Mouse (Mus musculus) spleen, postnatal 36 days (tissue): ENCODE results near the gene Ndnf.
A peak's percentile ranks its signal among the peaks of the same experiment; 100 is the strongest.

Source experiments
- DNase-seq, 2 experiments: peaks; one replicate each; pipeline ENCODE4 v3.0.0; 2022; ENCODE audit warnings: low spot score in 2 of 2, mixed read lengths in 1 of 2

Ndnf gene

GRCm38 (mm10) chr6:65671451-65671850, at the start of gene Ndnf:
Gene Ndnf, plus strand, starts transcription at chr6:65671590.
- peak; percentile 37 to 41 for DNase-seq

- DNase-seq: no peak
These were observed 48.2 kb upstream of the Ndnf start for GRCm38 (mm10) chr6:65623016-65623715.

- no peak for DNase-seq
These were observed 40.8 kb upstream of the Ndnf start for GRCm38 (mm10) chr6:65630578-65630977.

- no peak for DNase-seq
These were observed 39.2 kb upstream of the Ndnf start for GRCm38 (mm10) chr6:65632184-65632583.

GRCm38 (mm10) chr6:65642431-65642830, 29.0 kb upstream of the Ndnf start:
- no peak for DNase-seq

GRCm38 (mm10) chr6:65644110-65644509, 27.3 kb upstream of the Ndnf start:
- DNase-seq: no peak

DNA sequence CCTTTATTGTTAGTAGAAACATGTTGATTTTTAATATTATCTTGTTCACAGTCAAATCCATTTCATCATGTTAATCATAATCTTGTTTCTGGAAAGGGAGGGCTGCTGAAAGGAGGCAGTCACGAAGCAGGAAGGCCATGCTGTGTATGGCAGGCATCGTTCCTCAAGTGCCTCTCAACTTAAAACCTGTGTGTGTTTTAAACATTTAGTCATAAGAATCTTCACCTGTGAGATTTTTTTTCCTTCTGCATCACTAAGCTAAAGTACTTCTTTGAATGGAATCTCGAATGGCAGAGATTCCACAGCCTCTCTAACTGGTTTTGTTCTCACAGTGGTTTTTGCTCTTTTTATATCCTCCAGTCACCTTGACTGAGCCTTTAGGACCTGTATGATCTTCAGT, 25.0 kb upstream of the Ndnf start:
- no peak for DNase-seq

GRCm38 (mm10) chr6:65647731-65648130, 23.7 kb upstream of the Ndnf start:
- peak; percentile 23 to 35 for DNase-seq

DNA sequence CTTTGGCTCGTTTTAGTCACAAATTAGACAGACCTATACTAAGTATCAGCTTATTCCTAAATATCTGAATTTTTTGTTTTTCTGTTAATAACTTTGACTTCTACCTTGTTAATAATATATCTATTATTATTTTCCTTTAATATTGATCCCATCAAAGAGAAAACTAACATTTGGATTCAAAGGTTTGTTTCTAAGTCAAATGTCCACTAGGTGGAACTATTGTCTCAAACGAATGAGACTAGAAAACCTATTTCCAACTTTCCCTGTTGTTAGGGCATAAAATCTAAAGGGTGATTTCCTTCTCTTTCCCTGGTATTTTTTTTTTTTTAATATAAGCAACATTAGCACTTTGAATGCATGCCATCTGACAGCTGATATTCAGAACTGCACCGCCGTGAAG, 20.0 kb upstream of the Ndnf start:
- DNase-seq: no peak

GRCm38 (mm10) chr6:65661272-65661671, 10.1 kb upstream of the Ndnf start:
- DNase-seq: no peak

DNA sequence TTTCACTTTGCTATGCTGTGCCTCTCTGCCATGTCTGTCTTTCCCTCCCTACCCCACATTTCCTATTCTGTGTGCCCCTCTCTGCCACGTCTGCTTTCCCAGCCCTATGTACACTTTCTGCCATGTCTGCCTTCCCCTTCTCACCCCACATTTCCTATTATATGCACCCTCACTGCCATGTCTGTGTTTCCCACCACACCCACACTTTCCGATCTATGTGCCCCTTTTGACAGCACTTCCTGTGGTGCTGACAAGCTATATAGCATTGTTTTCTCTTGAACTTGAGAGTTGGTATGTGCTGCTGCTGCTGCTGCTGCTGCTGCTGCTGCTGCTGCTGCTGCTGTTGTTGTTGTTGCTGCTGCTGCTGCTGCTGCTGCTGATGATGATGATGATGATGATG, 9.3 kb upstream of the Ndnf start:
- DNase-seq: peak; percentile 11

DNA sequence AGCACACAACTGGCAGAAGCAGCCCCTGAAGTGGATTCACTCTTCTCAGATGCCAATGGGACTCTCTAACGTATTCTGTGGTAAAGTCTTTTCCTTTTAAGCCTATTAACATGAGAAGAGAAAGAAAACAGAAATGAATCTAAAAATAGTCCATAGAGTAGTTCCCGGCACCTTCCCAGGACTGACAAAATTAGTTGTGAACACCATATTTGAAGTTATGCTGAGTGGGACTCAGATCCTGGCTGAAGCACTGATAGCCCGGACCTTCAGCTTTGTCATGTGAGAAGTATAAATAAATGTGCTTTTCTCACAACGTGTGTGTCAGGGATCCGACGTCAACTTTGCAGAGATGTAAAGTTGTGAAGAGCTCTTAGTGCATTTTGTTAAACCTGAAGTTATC, 7.4 kb upstream of the Ndnf start:
- DNase-seq: no peak

- no peak for DNase-seq
These were observed 5.1 kb upstream of the Ndnf start for GRCm38 (mm10) chr6:65666295-65666694.

DNA sequence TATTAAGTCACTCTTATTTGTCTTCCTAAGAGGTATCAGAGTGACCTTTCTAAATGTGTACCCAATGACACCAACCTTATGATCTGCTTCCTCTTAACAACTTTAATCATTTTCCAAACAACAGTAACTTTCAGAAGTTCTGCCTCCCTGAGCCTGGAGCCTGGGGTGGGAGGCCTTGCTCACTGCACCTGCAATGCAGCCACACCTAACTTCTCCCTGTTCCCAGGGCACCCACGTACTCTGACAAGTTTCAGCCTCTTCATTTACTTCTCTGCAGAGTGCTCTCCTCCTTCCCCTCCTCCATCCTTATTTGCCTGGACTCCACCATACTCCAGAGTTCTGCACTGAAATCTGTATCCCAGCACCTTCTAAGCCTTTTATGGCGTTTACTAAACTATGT, 1.4 kb upstream of the Ndnf start:
- no peak for DNase-seq

GRCm38 (mm10) chr6:65670981-65671411, 394 bp upstream of the Ndnf start:
- no peak for DNase-seq

DNA sequence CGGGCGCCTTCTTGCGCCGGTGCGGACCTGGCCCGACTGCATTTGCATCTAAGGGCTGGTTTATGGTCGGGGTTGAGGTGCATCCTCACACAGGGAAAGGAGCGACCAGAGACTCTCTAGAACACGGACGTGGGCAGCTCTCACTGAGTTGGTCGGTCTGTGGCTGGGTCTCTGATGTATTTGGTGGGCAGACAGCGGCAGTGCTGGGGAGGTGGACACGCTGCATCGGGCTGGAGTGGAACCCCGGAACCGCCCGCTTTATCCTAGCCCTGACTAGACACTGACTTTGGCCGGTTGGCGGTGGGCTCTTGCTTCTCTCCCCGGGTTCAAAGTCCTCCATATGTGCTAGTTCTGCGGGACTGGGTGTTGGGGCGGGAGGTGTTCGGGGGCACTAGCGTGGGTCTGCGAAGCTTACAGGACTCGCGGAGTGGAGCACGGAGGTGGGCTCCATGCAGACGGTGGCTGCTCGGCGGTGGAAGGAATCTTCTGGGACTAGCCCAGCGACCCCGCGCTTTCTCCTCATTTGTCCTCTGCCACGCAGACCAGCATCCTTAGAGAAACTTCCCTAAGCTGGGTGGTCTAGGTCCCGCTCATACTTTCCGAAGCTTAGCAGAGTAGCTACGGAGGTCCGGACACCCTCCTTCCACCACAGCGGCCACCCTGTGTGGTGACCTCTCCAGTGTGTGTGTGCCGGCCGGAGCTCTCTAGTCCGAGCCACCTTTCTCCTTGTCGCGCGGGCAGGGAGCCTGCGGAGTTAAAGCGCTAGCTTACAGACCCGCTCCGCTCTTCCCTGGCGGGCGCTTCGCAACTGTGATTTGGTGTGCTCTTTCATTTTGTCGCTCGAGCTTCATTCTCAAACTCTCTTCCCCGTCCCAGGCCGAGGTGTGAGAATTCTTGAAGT, 991 bp downstream of the Ndnf start:
- no peak for DNase-seq

GRCm38 (mm10) chr6:65693938-65694337, 22.5 kb downstream of the Ndnf start:
- no peak for DNase-seq

DNA sequence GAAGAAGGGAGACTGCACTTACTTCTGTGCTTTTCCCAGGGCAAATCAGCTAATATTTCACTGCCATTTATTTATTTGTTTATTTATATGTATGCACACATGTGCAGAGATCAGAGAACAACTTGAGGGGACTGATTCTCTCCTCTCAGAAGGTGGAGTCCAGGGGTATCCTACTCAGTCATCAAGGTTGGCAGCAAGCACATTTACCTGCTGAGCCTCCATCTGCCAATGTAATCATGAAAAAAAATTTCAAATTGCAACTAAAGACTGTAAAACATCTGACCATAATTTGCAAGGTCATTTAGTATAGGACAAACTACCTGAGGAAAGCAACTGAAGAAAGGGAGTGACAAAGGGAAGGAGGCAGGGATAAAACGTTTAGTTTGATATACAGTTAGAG, 49.3 kb downstream of the Ndnf start:
- no peak for DNase-seq

DNA sequence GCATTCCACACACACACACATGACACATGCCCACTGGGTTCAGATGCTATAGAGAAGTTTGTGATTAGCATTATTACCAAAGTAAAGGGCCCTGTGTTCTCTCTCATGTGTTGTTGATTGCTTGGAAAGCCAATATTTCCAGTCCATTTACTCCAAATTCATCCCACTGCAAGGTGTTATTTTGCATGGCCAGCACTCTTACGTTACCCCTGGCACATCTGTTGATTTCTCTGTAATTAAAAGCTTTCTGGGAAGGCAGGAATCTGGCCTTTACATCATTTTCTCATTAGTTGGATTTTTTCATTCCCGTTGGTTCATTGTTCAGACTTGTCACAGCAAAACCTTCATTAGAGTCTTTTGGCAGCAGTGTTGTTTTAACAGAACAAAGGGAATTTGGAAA, 54.3 kb downstream of the Ndnf start:
- DNase-seq: no peak

DNA sequence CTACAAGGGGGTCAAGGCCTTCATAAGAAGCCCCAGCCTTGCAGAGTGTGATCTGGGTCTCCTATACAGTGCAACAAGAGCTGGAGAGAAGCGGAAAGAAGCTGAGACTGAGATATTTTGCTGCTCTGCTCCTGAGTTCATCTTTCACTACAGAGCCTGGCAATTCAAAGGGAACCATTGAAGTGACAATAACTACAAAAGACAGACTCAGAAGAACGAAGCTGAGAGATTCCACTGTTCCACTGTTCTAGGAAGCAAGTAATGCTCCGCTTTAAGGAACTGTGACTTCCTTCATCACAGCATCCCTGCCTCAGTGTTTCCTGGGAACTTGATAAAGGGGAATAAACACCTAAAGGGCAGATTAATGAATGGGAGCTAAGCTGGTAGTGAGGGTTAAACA, 56.9 kb downstream of the Ndnf start:
- DNase-seq: no peak

GRCm38 (mm10) chr6:65739442-65739841, 68.1 kb downstream of the Ndnf start:
- DNase-seq: no peak

DNA sequence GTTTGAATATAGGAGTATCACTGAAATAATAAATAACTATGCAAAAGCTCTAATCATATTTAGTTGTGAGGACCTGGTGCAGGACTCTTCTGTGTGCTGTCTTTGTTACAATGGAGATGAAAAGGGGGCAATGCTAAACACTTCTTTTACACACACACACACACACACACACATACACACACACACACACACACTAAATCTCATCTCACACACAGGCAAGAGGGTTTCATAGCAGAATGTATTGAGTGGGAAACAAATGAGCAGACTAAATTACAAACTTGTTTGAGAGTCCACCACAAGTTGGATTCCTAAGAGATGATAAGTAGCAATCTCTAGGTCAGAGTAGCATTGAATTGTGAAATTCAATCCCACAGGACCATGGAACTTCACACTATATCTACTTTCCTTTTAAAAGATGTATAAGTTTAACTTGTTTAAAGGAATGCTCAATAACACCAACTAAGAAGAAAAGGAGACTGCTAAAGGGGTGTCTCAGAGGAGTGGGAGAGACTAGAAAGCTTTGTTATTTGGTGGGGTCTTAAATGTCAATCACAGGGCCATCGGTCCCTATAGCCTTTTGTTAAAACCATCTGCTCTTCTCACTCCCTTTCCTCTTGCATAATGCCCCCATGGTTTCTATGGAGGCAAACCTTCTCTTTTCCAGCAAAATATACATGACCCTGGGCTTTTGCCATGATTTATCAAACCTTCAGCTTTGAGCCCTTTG, 71.9 kb downstream of the Ndnf start:
- DNase-seq: no peak

GRCm38 (mm10) chr6:65743871-65744202, 72.4 kb downstream of the Ndnf start:
- DNase-seq: no peak
